Mouse (Mus musculus) embryo, embryonic 11.5 days (tissue): Measurements from ENCODE around the gene Idh2.
"Not testable (repeated sequence)": the region's sequence is repeated elsewhere in the genome, so short reads cannot be mapped to it uniquely, and the experiment has no call there.

Experiments
- DNase-seq: peaks from one replicate; pipeline ENCODE4 v3.0.0-alpha.2; 2012; ENCODE audit warnings: low read depth, low spot score

Gene Idh2

DNA sequence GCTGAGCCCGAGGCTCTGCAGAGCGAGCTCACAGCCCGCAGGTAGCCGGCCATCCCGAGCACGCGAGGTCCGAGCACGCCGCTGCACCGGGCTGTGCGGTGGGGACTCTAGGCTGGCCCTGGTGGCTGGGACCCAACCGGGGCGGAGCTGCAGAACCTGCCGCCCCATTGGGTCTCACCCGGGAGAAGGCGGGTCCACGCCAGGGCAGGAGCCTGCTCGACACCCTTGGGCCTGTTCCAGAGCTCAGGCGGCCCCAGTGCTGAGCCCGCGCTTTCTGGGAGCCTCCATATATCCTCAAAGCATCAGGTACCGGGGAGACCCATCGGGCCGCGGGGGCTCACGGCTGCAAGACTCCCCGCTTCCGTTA is at the start of gene Idh2:
Idh2 (minus strand) TSS at position 169 of the 367 bp plus-strand sequence.
- peak; percentile 79 for DNase-seq

DNA sequence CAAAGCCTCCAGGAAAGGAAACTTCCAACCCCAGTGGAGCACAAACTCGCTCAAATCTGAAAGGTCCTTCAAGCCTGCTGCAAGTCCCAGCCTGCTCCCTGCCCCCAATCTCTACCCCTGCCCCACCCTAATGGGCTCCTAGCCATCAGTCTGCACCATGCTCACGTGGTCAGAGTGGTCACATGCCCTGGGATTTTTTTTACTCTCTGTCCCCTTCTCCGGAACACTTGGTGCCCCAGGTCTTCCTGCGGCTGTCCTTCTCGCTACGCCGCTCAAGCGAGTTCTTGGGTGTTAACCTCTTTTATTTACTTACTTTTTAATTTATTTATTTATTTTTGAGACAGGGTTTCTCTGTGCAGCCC is 45.7 kb upstream of the Idh2 start:
- DNase-seq: no peak

DNA sequence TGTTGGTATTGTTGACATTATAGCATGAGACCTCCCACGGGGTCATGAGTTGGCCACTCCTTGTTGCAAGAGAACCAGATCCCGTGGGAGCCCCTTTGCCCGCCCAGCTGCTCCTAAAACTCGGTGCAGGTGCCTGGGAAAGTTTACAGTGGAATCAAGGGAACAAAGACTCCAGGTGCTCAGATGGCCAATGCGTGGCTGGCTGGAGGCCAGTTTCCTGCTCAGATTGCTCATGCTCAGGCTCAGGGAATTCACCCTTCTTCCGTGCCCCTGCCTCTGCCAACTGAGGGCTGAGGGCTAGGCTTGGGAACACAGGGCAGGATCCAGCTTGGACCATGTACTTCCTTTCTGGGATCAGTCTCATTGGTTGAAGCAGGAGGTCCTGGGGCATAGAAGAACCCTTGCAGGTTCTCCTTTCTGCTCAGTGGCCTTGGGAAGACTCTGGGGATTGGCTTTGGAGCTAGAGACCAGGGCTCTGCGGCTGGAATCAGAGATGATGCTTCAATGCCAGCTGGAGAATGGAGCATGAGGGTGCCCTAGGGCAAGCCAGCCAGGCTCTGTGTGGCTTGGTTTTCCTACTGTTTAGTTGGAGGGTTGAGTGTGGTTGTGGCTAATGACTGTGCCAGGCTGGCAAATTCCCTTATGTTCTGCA is 45.2 kb upstream of the Idh2 start:
- no peak for DNase-seq

DNA sequence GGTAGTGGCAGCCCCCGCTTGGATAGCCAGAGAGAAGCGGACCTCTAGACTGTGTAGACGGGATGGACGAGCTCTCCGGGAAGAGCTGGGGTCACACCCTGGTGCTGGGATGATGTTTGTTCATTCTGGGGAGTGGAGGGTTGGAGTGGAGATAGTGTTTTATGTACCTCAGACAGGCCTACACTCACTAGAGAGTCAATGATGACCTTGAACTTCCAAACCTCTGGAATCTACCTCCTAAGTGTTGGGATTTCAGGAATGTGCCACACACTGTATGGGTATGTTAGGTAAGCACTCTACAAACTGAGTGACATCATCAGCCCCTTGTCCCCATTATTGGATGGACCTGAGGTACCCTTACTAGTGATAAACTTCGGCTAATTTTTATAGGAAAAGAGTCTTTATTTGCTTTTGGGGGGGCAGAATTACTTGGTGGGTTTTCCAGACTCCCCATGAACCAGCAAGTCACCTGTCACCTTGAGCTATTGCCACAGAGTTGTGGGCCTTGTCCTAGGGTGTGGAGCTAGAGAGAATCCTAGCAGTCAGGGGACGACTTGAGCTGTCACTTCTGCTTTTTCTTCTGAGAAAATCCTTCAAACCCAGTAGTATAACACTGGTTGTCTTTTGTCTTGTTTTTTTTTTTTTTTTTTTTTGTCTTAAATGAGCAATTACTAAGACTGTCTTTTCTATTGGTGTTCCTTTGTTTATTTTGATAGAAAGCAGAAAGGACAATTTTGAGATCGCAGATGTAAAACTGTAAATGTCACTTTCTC is 43.5 kb upstream of the Idh2 start:
- DNase-seq: no peak

GRCm38 (mm10) chr7:80156711-80157227 is 41.6 kb upstream of the Idh2 start:
- no peak for DNase-seq

- DNase-seq: no peak
Observed at GRCm38 (mm10) chr7:80154689-80155088, 39.5 kb upstream of the Idh2 start.

- no peak for DNase-seq
Observed at GRCm38 (mm10) chr7:80152756-80153155, 37.6 kb upstream of the Idh2 start.

GRCm38 (mm10) chr7:80152152-80152551 is 37.0 kb upstream of the Idh2 start:
- DNase-seq: no peak

GRCm38 (mm10) chr7:80149356-80149755 is 34.2 kb upstream of the Idh2 start:
- DNase-seq: no peak

GRCm38 (mm10) chr7:80146077-80146476 is 30.9 kb upstream of the Idh2 start:
- no peak for DNase-seq

DNA sequence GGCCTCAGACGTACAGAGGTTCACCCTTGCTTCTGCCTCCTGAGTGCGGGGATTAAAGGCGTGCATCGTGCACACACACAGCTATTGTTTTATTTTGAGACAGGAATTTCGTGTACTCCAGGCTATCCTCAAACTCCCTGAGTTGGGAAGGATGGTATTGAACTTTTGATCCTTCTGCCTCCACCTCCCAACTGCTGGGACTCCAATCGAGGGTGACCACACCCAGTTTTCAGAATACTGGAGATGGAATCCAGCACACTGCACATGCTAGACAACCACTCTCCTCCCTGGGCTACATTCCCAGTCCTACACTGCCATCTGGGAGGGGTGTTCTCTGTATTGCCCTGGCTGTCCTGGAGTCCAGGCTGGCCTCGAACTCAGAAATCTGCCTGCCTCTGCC is 29.5 kb upstream of the Idh2 start:
- DNase-seq: no peak

- no peak for DNase-seq
Observed at GRCm38 (mm10) chr7:80143331-80144273, 28.4 kb upstream of the Idh2 start.

DNA sequence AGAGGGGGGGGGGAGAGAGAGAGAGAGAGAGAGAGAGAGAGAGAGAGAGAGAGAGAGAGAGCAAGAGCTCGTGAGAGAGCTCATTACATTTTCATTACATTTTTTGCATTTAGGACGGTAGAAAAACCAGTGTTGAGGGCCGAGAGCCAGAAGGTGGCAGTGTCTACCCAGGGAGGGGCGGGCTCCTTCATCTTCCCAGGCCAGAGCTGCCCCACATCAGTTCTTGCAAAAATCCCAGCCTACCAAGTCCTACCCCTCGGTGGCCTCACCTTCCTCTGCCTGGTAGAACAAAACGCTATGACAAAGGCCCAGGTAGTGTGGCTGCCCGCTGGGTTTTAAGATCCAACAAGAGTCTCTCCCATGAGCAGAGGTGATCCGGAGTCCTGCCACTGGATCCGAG is 25.6 kb upstream of the Idh2 start:
- peak; percentile 63 for DNase-seq

GRCm38 (mm10) chr7:80138375-80138774 is 23.2 kb upstream of the Idh2 start:
- DNase-seq: no peak

DNA sequence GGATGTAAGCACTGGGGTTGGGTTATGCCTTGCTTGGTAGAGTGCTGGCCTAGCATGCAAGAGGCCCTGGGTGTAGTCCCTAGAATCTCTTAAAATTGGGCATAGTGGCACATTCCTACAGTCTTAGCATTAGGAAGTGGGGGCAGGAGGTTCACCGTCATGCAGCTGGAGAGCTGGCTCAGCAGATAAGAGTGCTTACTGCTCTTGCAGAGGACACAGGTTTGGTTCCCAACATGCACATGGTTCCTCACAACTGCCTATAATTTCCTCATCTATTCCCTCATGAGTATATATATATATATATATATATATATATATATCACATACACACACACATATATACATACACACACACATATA is 20.0 kb upstream of the Idh2 start:
- no peak for DNase-seq

DNA sequence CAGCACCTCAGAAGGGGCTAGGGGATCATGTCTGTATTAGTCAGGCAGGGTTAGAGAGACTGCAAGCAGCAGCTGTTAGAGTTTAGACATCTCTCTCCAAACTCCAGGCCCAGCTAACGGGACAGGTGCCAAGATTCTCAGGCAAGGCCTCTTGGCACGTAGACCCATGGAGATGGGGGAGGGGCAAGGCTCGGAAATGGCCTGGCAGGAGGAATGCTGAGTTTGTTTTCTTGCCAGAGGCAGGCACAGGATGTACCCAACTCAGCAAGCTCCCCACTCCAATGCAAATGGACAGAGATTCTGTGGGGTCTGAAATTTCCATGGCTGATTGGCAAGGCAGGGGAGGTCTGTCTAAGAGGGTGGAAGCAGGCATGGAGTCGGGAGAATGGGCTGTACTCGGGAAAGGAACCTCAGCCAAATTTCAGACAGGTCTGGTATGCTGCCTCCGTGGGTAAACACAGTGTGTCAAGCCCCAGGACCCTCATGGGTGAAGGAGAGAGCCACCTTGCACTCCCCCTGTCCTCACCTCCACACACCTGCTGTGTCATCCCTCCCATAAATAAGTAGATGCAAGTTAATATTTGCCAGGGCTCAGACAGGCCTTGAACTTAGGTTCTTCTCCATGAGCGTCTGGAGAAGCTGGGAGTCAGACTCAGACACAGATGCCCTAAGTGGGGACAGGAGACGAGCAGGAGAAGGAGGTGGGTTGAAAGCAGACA is 19.4 kb upstream of the Idh2 start:
- no peak for DNase-seq

GRCm38 (mm10) chr7:80132541-80132940 is 17.3 kb upstream of the Idh2 start:
- DNase-seq: peak; percentile 53

DNA sequence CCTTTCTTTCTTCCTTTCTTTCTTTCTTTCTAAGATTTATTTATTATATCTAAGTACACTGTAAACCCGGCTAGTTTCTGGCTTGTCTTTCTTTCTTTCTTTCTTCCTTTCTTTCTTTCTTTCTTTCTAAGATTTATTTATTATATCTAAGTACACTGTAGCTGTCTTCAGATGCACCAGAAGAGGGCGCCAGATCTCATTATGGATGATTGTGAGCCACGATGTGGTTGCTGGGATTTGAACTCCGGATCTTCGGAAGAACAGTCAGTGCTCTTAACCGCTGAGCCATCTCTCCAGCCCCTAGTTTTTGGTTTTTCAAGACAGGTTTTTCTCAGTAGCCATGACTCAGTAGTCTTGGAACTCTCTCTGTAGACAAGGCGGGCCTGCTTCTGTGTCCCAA is 16.1 kb upstream of the Idh2 start:
- not testable (repeated sequence) for DNase-seq

GRCm38 (mm10) chr7:80130344-80131055 is 15.3 kb upstream of the Idh2 start:
- DNase-seq: no peak

- no peak for DNase-seq
Observed at GRCm38 (mm10) chr7:80129278-80129677, 14.1 kb upstream of the Idh2 start.

DNA sequence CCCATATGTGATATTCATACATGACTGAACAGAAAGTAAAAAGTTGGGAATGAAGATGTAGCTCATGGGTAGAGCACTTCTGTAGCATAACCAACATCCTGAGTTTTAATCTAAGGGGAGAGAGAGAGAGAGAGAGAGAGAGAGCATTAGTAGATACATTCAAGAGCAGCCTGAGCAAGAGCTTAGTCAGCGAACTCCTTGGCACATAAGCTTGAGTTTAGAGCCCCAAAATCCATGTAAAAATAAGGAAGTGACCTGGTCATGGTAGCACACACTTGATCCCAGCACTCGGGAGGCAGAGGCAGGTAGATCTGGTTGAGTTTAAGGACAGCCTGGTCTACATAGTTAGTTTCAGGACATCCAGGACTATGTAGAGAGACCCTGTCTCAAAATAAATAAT is 8.5 kb upstream of the Idh2 start:
- DNase-seq: no peak
